Mouse (Mus musculus) kidney, embryonic 15.5 days (tissue): ENCODE measurements around the gene Mfap2. TPM values are rescaled to one million over a fixed set of nuclear protein-coding genes. Genes with fewer than 3 reads are reported as not detected.
A peak's percentile ranks its signal among the peaks of the same experiment; 100 is the strongest.

Source experiments
- ATAC-seq: fragments of 200-750 bp; cut with Nextera tagmentation; replicated peaks from 2 replicates; pipeline ENCODE4 v1.8.0; 2017; ENCODE audit warnings: moderate TSS enrichment; ENCODE audit not compliant: low FRiP score
- H3K27ac ChIP-seq: fragments of 300-500 bp; sonication (generic); 2 replicates; pipeline ENCODE4 v1.5.1; 2015; ENCODE audit warnings: mild to moderate bottlenecking, inconsistent platforms
- H3K27me3 ChIP-seq: fragments of 300-500 bp; sonication (generic); 2 replicates; pipeline ENCODE4 v1.6.1; 2015; ENCODE audit warnings: inconsistent platforms
- H3K36me3 ChIP-seq: fragments of 300-500 bp; sonication (generic); 2 replicates; pipeline ENCODE4 v1.6.1; 2015; ENCODE audit warnings: inconsistent platforms
- H3K4me1 ChIP-seq: fragments of 300-500 bp; sonication (generic); 2 replicates; pipeline ENCODE4 v1.6.1; 2015; ENCODE audit warnings: inconsistent platforms
- H3K4me2 ChIP-seq: fragments of 300-500 bp; sonication (generic); 2 replicates; pipeline ENCODE4 v1.6.1; 2015; ENCODE audit warnings: moderate library complexity, mild to moderate bottlenecking, inconsistent platforms
- H3K4me3 ChIP-seq: fragments of 300-500 bp; sonication (generic); replicated peaks from 2 replicates; pipeline ENCODE4 v1.5.1; 2015; ENCODE audit warnings: mild to moderate bottlenecking, inconsistent platforms
- H3K9ac ChIP-seq: fragments of 300-500 bp; sonication (generic); 2 replicates; pipeline ENCODE4 v1.6.1; 2015; ENCODE audit warnings: mild to moderate bottlenecking, inconsistent platforms
- H3K9me3 ChIP-seq: fragments of 300-500 bp; sonication (generic); replicated peaks from 2 replicates; pipeline ENCODE4 v1.6.1; 2016; ENCODE audit warnings: inconsistent platforms
- WGBS: fragments of 180-500 bp; shearing (Covaris S2); methylation state at CpG from one replicate; pipeline ENCODE4 v1.1.7; 2015; ENCODE audit warnings: mixed read lengths; 5-methylcytosine and 5-hydroxymethylcytosine counted together
- polyA plus RNA-seq: library from polyadenylated mRNA; unstranded; fragments of >200 nt; fragmentation: Nextera tagmentation; extraction: Ambion mirVana; gene quantifications from 2 replicates; pipeline ENCODE4 v1.2.1, GENCODE M21; 2015

Mfap2 gene
- polyA plus RNA-seq, 1 experiment from 2014 or later = 433 TPM

DNA sequence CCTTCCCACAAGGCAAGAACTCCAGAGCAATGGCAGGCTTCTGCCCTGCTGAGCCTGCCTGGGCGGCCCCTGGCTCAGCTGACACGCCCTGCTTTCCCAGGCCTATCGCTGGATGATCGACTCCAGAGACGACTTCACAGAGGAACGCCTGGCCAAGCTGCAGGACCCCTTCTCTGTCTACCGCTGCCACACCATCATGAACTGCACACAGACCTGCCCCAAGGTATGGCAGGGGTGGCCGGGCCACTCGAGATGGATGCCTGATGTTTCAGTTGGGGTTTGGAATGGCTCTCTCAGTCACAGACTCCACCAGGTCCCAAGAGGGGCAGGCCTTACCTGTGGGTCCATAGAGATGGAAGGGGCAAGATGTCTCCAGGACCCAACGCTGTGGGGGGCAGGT is 32.9 kb upstream of the Mfap2 start:
- ATAC-seq = no peak
- Histone ChIP-seq H3K36me3 (peaks cover 78% of the 10 kb centered on the region), H3K4me3 (no peak overlapping the region), H3K4me2 (no peak overlapping the region), H3K27me3 (no peaks in the 10 kb centered on the region), H3K9ac (no peak overlapping the region), H3K9me3 (no peaks in the 10 kb centered on the region), H3K4me1 (peaks cover 9% of the 10 kb centered on the region; the same call in 1 of the 2 replicates), H3K27ac (no peak overlapping the region)
- 76% methylated on average over 10 of the region's 10 CpGs for WGBS

DNA sequence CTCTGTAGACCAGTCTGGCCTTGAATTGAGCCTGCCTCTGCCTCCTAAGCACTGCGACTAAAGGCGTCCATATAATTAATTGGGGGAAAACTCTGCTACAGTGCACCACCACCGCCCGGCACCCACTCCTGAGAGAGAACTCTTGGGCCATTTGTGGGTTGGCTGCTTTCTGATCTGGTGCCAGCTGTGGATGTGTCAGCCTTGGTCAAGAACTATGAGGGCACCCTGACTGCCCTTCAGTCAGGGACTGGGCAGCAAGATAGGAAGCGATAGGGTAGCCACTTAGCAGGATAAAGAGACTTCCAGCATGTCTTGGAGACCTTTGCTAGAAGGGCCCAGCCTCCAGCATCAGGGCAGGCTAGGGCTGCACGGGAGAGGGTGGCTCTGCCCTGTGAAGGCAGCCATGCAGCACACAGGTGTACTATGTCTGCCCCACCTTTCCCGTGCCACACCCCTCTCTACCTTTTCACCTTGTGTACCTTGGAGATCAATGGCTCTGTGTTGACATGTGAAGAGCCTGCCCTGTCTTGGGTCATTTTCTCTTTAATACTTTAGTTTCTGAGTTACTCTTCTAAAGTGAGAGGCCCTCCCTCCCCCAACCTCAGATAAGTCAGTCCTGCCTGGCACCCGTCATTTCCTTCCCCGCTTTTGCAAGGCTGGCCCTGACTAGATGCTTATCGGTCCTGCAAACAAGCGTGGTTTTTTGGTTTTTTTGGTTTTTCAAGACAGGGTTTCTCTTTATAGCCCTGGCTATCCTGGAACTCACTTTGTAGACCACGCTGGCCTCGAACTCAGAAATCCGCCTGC is 32.1 kb upstream of the Mfap2 start:
- Histone ChIP-seq H3K36me3 (peaks cover 70% of the 10 kb centered on the region), H3K27ac (no peak overlapping the region), H3K9me3 (no peaks in the 10 kb centered on the region), H3K27me3 (no peaks in the 10 kb centered on the region), H3K4me3 (no peak overlapping the region), H3K4me2 (no peak overlapping the region), H3K4me1 (peaks cover 12% of the 10 kb centered on the region; the same call in 1 of the 2 replicates), H3K9ac (no peak overlapping the region)
- WGBS = 86% methylated on average over 14 of the region's 14 CpGs
- no peak for ATAC-seq

- no peaks in the 10 kb centered on the region for H3K9me3 ChIP-seq
- WGBS = 95% methylated on average over 2 of the region's 2 CpGs
- peaks cover 34% of the 10 kb centered on the region for H3K36me3 ChIP-seq
- no peak overlapping the region for H3K27ac ChIP-seq
- H3K4me1 ChIP-seq = peaks cover 15% of the 10 kb centered on the region
- H3K4me3 ChIP-seq = no peak overlapping the region
- H3K4me2 ChIP-seq = no peak overlapping the region
- H3K27me3 ChIP-seq = no peaks in the 10 kb centered on the region
- no peak overlapping the region for H3K9ac ChIP-seq
- ATAC-seq = no peak
Measured at GRCm38 (mm10) chr4:140981605-140982004, 28.6 kb upstream of the Mfap2 start.

DNA sequence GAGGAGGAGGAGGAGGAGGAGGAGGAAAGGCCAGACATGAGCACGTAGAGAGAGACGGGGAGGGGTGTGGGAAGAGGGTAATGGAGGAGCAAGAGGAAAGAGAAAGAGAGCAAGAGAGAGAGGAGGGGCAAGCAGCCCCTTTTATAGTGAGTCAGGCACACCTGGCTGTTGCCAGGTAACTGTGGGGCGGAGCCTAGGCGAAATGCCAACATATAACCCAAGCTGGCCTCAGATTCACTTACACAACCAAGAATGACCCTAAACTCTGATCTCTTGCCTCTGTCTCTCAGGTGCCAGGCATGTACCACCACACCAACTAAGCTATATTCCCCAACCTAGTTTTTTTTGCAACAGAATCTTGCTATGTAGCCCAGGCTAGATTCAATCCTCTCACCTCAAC is 27.4 kb upstream of the Mfap2 start:
- Histone ChIP-seq H3K27me3 (no peaks in the 10 kb centered on the region), H3K4me3 (no peak overlapping the region), H3K9me3 (no peaks in the 10 kb centered on the region), H3K27ac (peak overlapping the region; percentile 68), H3K4me2 (no peak overlapping the region), H3K36me3 (peaks cover 22% of the 10 kb centered on the region), H3K4me1 (peaks cover 24% of the 10 kb centered on the region), H3K9ac (no peak overlapping the region)
- no peak for ATAC-seq
- WGBS = 47% methylated on average over 4 of the region's 4 CpGs

DNA sequence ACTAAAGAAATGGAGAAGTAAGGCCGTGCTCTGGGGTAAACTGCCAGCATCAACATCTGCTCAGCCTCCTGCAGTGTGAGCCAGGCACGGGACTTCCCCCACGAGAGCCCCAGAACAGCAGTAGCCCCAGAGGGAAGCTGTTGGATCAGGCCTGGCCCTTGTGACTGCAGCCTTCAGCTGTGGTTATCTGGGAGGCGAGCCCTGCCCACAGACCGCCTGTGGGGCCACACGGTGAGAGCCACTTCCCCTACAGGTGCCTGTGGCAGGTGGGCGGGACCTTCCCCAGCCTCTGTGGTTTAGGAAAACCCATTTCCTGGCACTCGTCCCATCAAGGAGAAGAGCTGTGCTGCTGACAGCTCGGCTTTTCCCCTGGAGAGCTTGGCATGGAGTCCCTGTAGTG is 26.8 kb upstream of the Mfap2 start:
- Histone ChIP-seq H3K36me3 (peaks cover 16% of the 10 kb centered on the region), H3K27me3 (no peaks in the 10 kb centered on the region), H3K4me2 (no peak overlapping the region), H3K9ac (no peak overlapping the region), H3K4me3 (no peak overlapping the region), H3K27ac (peak overlapping the region; percentile 68), H3K9me3 (no peaks in the 10 kb centered on the region), H3K4me1 (peaks cover 30% of the 10 kb centered on the region)
- no peak for ATAC-seq
- 19% methylated on average over 9 of the region's 9 CpGs for WGBS

DNA sequence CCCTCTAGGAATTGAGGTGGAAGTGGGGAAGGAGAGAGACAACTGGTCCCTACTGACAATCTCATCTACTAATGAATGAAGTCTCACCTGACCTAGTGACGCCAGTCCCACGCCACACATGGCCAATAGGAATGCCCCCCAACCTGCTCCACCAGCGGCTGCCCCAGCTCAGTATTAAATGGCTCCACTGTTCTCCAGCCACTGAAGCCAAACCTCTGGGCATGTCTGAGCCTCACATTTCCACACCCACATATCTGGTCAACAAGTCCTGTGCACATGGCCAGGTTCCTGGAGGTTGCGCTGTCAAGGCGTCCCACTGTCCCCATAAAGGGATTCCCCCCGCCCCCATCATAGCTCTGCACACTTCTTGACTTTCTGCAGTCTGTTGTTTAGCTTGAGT is 25.7 kb upstream of the Mfap2 start:
- no peak for ATAC-seq
- no peaks in the 10 kb centered on the region for H3K9me3 ChIP-seq
- H3K9ac ChIP-seq = no peak overlapping the region
- WGBS = 80% methylated on average over 6 of the region's 6 CpGs
- H3K4me3 ChIP-seq = no peak overlapping the region
- H3K4me1 ChIP-seq = peaks cover 41% of the 10 kb centered on the region
- H3K4me2 ChIP-seq = no peak overlapping the region
- H3K27ac ChIP-seq = no peak overlapping the region
- H3K36me3 ChIP-seq = peaks cover 5% of the 10 kb centered on the region
- H3K27me3 ChIP-seq = no peaks in the 10 kb centered on the region

- H3K36me3 ChIP-seq = 0 out of 2 replicates have a peak, but pooled peaks cover 2% of the 10 kb centered on the region
- no peaks in the 10 kb centered on the region for H3K9me3 ChIP-seq
- H3K4me3 ChIP-seq = peak overlapping the region; percentile 95
- 27% methylated on average over 15 of the region's 15 CpGs for WGBS
- ATAC-seq = peak; percentile 1; the same call in 1 of the 2 replicates
- H3K4me2 ChIP-seq = peak overlapping the region; percentile 83
- H3K27ac ChIP-seq = no peak overlapping the region
- peak overlapping the region; percentile 93 for H3K9ac ChIP-seq
- no peaks in the 10 kb centered on the region for H3K27me3 ChIP-seq
- H3K4me1 ChIP-seq = peaks cover 45% of the 10 kb centered on the region
Measured at GRCm38 (mm10) chr4:140986024-140986710, 24.1 kb upstream of the Mfap2 start.

- H3K4me3 ChIP-seq = peak within 1 kb of the TSS; percentile 95
- no peaks in the 10 kb centered on the region for H3K27me3 ChIP-seq
- H3K36me3 ChIP-seq = peaks cover 2% of the 10 kb centered on the region; the same call in 1 of the 2 replicates
- H3K9me3 ChIP-seq = no peaks in the 10 kb centered on the region
- H3K9ac ChIP-seq = peak within 1 kb of the TSS; percentile 93
- peaks cover 45% of the 10 kb centered on the region for H3K4me1 ChIP-seq
- ATAC-seq = peak; percentile 94
- 0 out of 2 replicates have a peak within 1 kb of the TSS, but pooled peaks have one; percentile 0 for H3K27ac ChIP-seq
- WGBS = 1% methylated on average over 58 of the region's 58 CpGs
- H3K4me2 ChIP-seq = peak within 1 kb of the TSS; percentile 83
Measured at GRCm38 (mm10) chr4:140986711-140987395, 23.4 kb upstream of the Mfap2 start, which contains the start of gene Atp13a2. Gene Atp13a2 (plus strand): TSS chr4:140986873.

- 24% methylated on average over 7 of the region's 7 CpGs for WGBS
- no peak for ATAC-seq
Measured at GRCm38 (mm10) chr4:140987476-140987875, 22.7 kb upstream of the Mfap2 start.

GRCm38 (mm10) chr4:140988706-140989290 is 21.4 kb upstream of the Mfap2 start:
- Histone ChIP-seq H3K4me2 (peak overlapping the region; percentile 83; the same call in 1 of the 2 replicates), H3K9ac (no peak overlapping the region), H3K4me3 (no peak overlapping the region), H3K36me3 (peaks cover 17% of the 10 kb centered on the region), H3K9me3 (no peaks in the 10 kb centered on the region), H3K27ac (0 out of 2 replicates have a peak overlapping the region, but pooled peaks have one; percentile 29), H3K27me3 (no peaks in the 10 kb centered on the region), H3K4me1 (peaks cover 38% of the 10 kb centered on the region)
- 44% methylated on average over 7 of the region's 7 CpGs for WGBS
- no peak for ATAC-seq

More at GRCm38 (mm10) chr4:140987476-140987875, 22.7 kb upstream of the Mfap2 start:
- H3K4me3 ChIP-seq = peak overlapping the region; percentile 95
- H3K27me3 ChIP-seq = no peaks in the 10 kb centered on the region
- peak overlapping the region; percentile 83 for H3K4me2 ChIP-seq
- peaks cover 42% of the 10 kb centered on the region for H3K4me1 ChIP-seq
- peaks cover 6% of the 10 kb centered on the region for H3K36me3 ChIP-seq
- 0 out of 2 replicates have a peak overlapping the region, but pooled peaks have one; percentile 0 for H3K27ac ChIP-seq
- peak overlapping the region; percentile 93 for H3K9ac ChIP-seq
- no peaks in the 10 kb centered on the region for H3K9me3 ChIP-seq

DNA sequence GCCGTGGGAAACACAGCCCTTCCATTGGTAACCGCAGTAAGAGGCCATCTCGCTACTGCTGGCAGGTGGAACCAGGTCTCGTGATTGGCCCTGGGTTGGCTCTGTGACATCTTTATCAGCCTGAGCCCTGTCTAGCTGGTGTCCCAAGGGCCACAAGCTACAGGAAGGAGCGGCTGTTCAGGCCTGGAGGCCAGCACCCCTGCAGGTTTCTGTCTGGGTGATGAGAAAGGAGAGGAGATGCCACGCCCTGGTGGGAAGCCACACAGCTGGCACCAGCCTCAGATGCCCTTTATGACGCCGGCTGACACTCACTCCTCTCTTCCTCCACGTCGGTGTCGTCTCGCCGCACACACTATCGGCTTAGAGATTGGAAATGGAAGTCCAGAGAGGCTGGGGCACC is 20.8 kb upstream of the Mfap2 start:
- Histone ChIP-seq H3K27me3 (no peaks in the 10 kb centered on the region), H3K4me3 (no peak overlapping the region), H3K36me3 (peaks cover 23% of the 10 kb centered on the region), H3K9ac (no peak overlapping the region), H3K4me1 (peaks cover 42% of the 10 kb centered on the region), H3K27ac (no peak overlapping the region), H3K4me2 (no peak overlapping the region), H3K9me3 (no peaks in the 10 kb centered on the region)
- ATAC-seq = no peak
- WGBS = 85% methylated on average over 14 of the region's 14 CpGs
